Mouse (Mus musculus) cerebellum, postnatal 10 days (tissue): ENCODE data around the gene Tnfaip3.
A peak's percentile ranks its signal among the peaks of the same experiment; 100 is the strongest.

Source experiments
- DNase-seq, 2 experiments: peaks; one replicate each; pipeline ENCODE4 v3.0.0; 2021; ENCODE audit warnings: mixed read lengths in 2 of 2

Gene Tnfaip3

GRCm38 (mm10) chr10:18964856-18965255 lies 50.6 kb downstream of the Tnfaip3 start:
- no peak for DNase-seq

- DNase-seq, result no peak
Observed at GRCm38 (mm10) chr10:18959777-18960492, 55.5 kb downstream of the Tnfaip3 start.

DNA sequence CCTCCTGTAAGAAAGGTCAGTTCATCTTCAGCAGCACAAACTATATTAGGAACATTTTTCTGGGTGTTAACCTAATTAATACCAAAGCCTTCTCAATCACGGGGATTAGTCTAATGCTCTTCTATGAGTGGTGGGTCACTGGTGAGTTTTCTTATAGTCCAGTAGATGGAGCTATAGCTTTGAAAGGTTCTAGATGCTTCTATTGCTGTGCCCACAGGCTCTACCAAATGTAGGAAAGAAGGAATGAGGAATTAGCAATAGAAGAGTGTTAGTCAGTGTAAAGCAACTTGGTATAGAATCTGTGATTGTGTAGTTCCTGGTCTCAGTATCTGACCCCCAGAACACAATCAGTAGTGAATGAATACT lies 61.8 kb downstream of the Tnfaip3 start:
- peak; percentile 13 to 53 for DNase-seq

DNA sequence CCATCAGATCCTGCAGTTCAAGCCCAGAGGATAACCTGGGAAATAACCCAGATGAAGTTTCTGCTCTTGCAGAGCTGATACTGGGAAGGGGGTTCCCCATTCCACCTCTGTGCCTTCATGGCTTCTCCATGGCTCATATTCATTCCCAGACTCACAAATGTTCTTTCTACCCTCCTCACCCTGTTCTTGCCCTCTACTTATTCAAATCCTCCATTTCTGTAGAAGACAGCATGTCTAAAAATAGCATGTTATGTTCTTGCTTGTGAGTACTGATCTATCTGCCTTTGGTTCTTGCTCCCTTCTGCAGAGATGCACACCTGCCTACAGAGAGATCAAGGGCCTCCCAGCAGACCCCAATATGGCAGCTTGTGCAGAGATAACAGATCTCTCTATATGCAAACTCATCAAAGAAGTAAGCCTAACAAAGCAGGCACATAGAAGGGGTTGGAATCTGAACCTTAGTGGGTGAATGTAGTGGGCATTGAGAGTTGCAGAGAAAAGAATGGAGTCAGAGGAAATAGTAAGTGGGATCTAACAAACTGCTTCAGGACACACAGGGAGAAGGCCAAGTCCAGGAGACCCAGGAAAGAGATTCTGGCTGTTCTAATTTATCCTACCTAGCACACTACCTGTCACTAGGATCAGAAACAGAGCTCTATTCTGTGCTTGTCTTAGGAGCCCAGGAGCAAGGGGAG lies 62.3 kb downstream of the Tnfaip3 start:
- DNase-seq, result no peak
